Mouse (Mus musculus): ENCODE results near the gene Ddrgk1. TPM values are rescaled to one million over a fixed set of nuclear protein-coding genes. Genes with fewer than 3 reads are reported as not detected.

Ddrgk1 gene
- polyA plus RNA-seq, 1 experiment = 112 TPM

- no peak for TF ChIP-seq GATA1 (IDR thresholded peaks at IDR 0.05; ENCODE audit: low read length)
Measured at GRCm38 (mm10) chr2:130634006-130634738, 30.3 kb downstream of the Ddrgk1 start.

- TF ChIP-seq GATA1 (IDR thresholded peaks at IDR 0.05; ENCODE audit: low read length) = no peak
Measured at GRCm38 (mm10) chr2:130632887-130633675, 31.4 kb downstream of the Ddrgk1 start.

- no peak for TF ChIP-seq GATA1 (IDR thresholded peaks at IDR 0.05; ENCODE audit: low read length)
Measured at GRCm38 (mm10) chr2:130632416-130632815, 32.0 kb downstream of the Ddrgk1 start.

- no peak for TF ChIP-seq GATA1 (IDR thresholded peaks at IDR 0.05; ENCODE audit: low read length)
Measured at GRCm38 (mm10) chr2:130629839-130630203, 34.6 kb downstream of the Ddrgk1 start, which contains the start of the genes Fastkd5 and Ubox5. Fastkd5 (minus strand) TSS chr2:130630027. Ubox5 (minus strand) TSS chr2:130630038.

GRCm38 (mm10) chr2:130629080-130629838 is 35.2 kb downstream of the Ddrgk1 start:
- TF ChIP-seq GATA1 (IDR thresholded peaks at IDR 0.05; ENCODE audit: low read length) = no peak

- no peak for TF ChIP-seq GATA1 (IDR thresholded peaks at IDR 0.05; ENCODE audit: low read length)
Measured at GRCm38 (mm10) chr2:130628424-130628823, 36.0 kb downstream of the Ddrgk1 start.

GRCm38 (mm10) chr2:130618972-130619371 is 45.5 kb downstream of the Ddrgk1 start:
- TF ChIP-seq GATA1 (IDR thresholded peaks at IDR 0.05; ENCODE audit: low read length) = no peak

- TF ChIP-seq GATA1 (IDR thresholded peaks at IDR 0.05; ENCODE audit: low read length) = no peak
Measured at GRCm38 (mm10) chr2:130613091-130613490, 51.4 kb downstream of the Ddrgk1 start.

Other genes with a start within 250 kb of the Ddrgk1 start
- 18.5 and 20.6 TPM in 2 replicates for gene Vps16, start 240.3 kb downstream of the Ddrgk1 start, polyA plus RNA-seq (2012)
- 15.1 and 17.7 TPM in 2 replicates for gene Pced1a, start 240.0 kb downstream of the Ddrgk1 start, polyA plus RNA-seq (2012)
- gene Ptpra, start 214.4 kb downstream of the Ddrgk1 start, polyA plus RNA-seq (2012) = 20.5 and 22.9 TPM in 2 replicates
- gene Mrps26, start 100.9 kb downstream of the Ddrgk1 start, polyA plus RNA-seq (2012) = 166 and 212 TPM in 2 replicates
- gene Oxt, start 88.5 kb downstream of the Ddrgk1 start, polyA plus RNA-seq (2012) = not detected in 2 replicates
- not detected in 2 replicates for gene Avp, start 82.1 kb downstream of the Ddrgk1 start, polyA plus RNA-seq (2012)
- 1.1 TPM in 2 replicates for gene Fastkd5, start 34.6 kb downstream of the Ddrgk1 start, polyA plus RNA-seq (2012)
- gene Ubox5, start 34.6 kb downstream of the Ddrgk1 start, polyA plus RNA-seq (2012) = 2.7 and 3.5 TPM in 2 replicates
- gene Lzts3, start 21.9 kb downstream of the Ddrgk1 start, polyA plus RNA-seq (2012) = 1.6 and 1.9 TPM in 2 replicates
- gene Itpa, start 3.0 kb upstream of the Ddrgk1 start, polyA plus RNA-seq (2012) = 6.5 and 22.4 TPM in 2 replicates
- 0.02 TPM in 1 of 2 replicates, not detected in the other for gene Slc4a11, start 32.9 kb upstream of the Ddrgk1 start, polyA plus RNA-seq (2012)
- gene 4930402H24Rik, start 241.7 kb upstream of the Ddrgk1 start, polyA plus RNA-seq (2012) = 3.3 and 5.2 TPM in 2 replicates
- gene Atrn, start 241.8 kb upstream of the Ddrgk1 start, polyA plus RNA-seq (2012) = 2.4 and 2.8 TPM in 2 replicates

All from G1E-ER4 (cell line).